Comparison of ENCODE assay signal across 22 mouse cellular contexts in genomic region chr12:12595399-12595798, GRCm38 (mm10).
DNase-seq lines count a peak whose midpoint lies in the region; ATAC-seq and TF ChIP-seq lines count a peak whose summit lies in the region.
"Had no signal": no experiment of that assay in that cellular context is flagged by ENCODE, and none has a peak within 500 bp of the region (broad histone marks: within the 10 kb centered on the region; RNA-seq: fewer than 3 reads in every experiment).

No protein-coding gene starts in this region.

- DNase-seq in heart, adult 9 months (ENCODE audit: low spot score in 2 of 2) = no peak
- DNase-seq in liver, embryonic 14.5 days (ENCODE audit: low read depth in 3 of 3, low spot score in 3 of 3) = no peak
- DNase-seq in ZHBTc4 (ENCODE audit: low read depth, low spot score) = peak; percentile 7
- DNase-seq in adrenal gland, postnatal 36 days = no peak
- DNase-seq: adrenal gland, adult 8-10 months; cerebellum, adult 11-12 months; cerebellum, postnatal 25 days; kidney, adult 2 months; kidney, postnatal 25 days; left cerebral cortex, postnatal 4 days; liver, embryonic 13.5 days; lung, postnatal 36 days; right cerebral cortex, postnatal 14 days; thymus, postnatal 25 days had no signal

- no peaks in the 10 kb centered on the region for H3K36me3 ChIP-seq in heart, embryonic 15.5 days
- H3K36me3 ChIP-seq in liver, embryonic 14.5 days (replicated peaks; ENCODE audit: control insufficient read depth, insufficient read depth, low read depth) = no peaks in the 10 kb centered on the region
- no peaks in the 10 kb centered on the region for H3K36me3 ChIP-seq in liver, embryonic 12.5 days
- H3K36me3 ChIP-seq: embryonic facial prominence, embryonic 12.5 days; forebrain, embryonic 15.5 days; G1E; liver, embryonic 13.5 days had no signal

- no peak overlapping the region for H3K4me2 ChIP-seq in heart, embryonic 15.5 days
- no peak overlapping the region for H3K4me2 ChIP-seq in liver, embryonic 14.5 days (ENCODE audit: low read depth)
- H3K4me2 ChIP-seq in liver, embryonic 12.5 days = no peak overlapping the region
- H3K4me2 ChIP-seq: embryonic facial prominence, embryonic 12.5 days; forebrain, embryonic 15.5 days; liver, embryonic 13.5 days; midbrain, embryonic 11.5 days had no signal

- TF ChIP-seq EP300 in liver, embryonic 14.5 days (IDR thresholded peaks at IDR 0.05; ENCODE audit: low read depth) = no peak

- H3K9ac ChIP-seq in heart, embryonic 15.5 days = no peak overlapping the region
- H3K9ac ChIP-seq in liver, embryonic 14.5 days (replicated peaks) = no peak overlapping the region
- no peak overlapping the region for H3K9ac ChIP-seq in liver, embryonic 12.5 days
- H3K9ac ChIP-seq: embryonic facial prominence, embryonic 12.5 days; forebrain, embryonic 15.5 days; liver, embryonic 13.5 days had no signal

- no peaks in the 10 kb centered on the region for H3K27me3 ChIP-seq in heart, embryonic 15.5 days
- no peaks in the 10 kb centered on the region for H3K27me3 ChIP-seq in liver, embryonic 14.5 days (ENCODE audit: control insufficient read depth, insufficient read depth, low read length)
- no peaks in the 10 kb centered on the region for H3K27me3 ChIP-seq in liver, embryonic 12.5 days (replicated peaks)
- H3K27me3 ChIP-seq: embryonic facial prominence, embryonic 12.5 days; forebrain, embryonic 15.5 days; liver, embryonic 13.5 days had no signal

- peak overlapping the region; percentile 69; the same call in 1 of the 2 replicates for H3K27ac ChIP-seq in heart, embryonic 15.5 days
- no peak overlapping the region for H3K27ac ChIP-seq in liver, embryonic 14.5 days
- no peak overlapping the region for H3K27ac ChIP-seq in liver, embryonic 12.5 days
- H3K27ac ChIP-seq: embryonic facial prominence, embryonic 12.5 days; forebrain, embryonic 15.5 days; liver, embryonic 13.5 days had no signal

- WGBS in heart, embryonic 15.5 days = 68% methylated on average over 3 of the region's 3 CpGs
- 55% methylated on average over 3 of the region's 3 CpGs for WGBS in liver, embryonic 14.5 days (ENCODE audit: insufficient replicate concordance)
- 65% methylated on average over 3 of the region's 3 CpGs for WGBS in liver, embryonic 12.5 days (ENCODE audit: insufficient replicate concordance)

- no peak for ATAC-seq in heart, embryonic 15.5 days (replicated peaks; ENCODE audit: insufficient number of reproducible peaks, insufficient read depth, low FRiP score, low read depth)
- no peak for ATAC-seq in liver, embryonic 14.5 days (ENCODE audit: insufficient read depth)
- ATAC-seq in liver, embryonic 12.5 days = no peak
- ATAC-seq in megakaryocyte progenitor cell, adult 5-6 weeks (replicated peaks; ENCODE audit: poor library complexity) = peak; percentile 68
- ATAC-seq: forebrain, embryonic 15.5 days; hindbrain, embryonic 16.5 days had no signal

- peaks cover 13% of the 10 kb centered on the region for H3K4me1 ChIP-seq in heart, embryonic 15.5 days (replicated peaks)
- H3K4me1 ChIP-seq in liver, embryonic 14.5 days (replicated peaks; ENCODE audit: control insufficient read depth in 2 of 2, insufficient read depth in 2 of 2, low read length in 1 of 2) = no peaks in the 10 kb centered on the region
- no peaks in the 10 kb centered on the region for H3K4me1 ChIP-seq in liver, embryonic 12.5 days
- H3K4me1 ChIP-seq: embryonic facial prominence, embryonic 12.5 days had no signal

- no peaks in the 10 kb centered on the region for H3K9me3 ChIP-seq in heart, embryonic 15.5 days (replicated peaks)
- H3K9me3 ChIP-seq in liver, embryonic 14.5 days (ENCODE audit: control insufficient read depth, low read length) = no peaks in the 10 kb centered on the region
- no peaks in the 10 kb centered on the region for H3K9me3 ChIP-seq in liver, embryonic 12.5 days (replicated peaks)
- H3K9me3 ChIP-seq: embryonic facial prominence, embryonic 12.5 days; forebrain, embryonic 15.5 days; G1E; liver, embryonic 13.5 days had no signal

- peak; percentile 39; the same call in 1 of the 2 replicates for TF ChIP-seq CTCF in liver, embryonic 14.5 days (IDR thresholded peaks at IDR 0.05; ENCODE audit: low read depth)

- no peak overlapping the region for H3K4me3 ChIP-seq in heart, embryonic 15.5 days
- H3K4me3 ChIP-seq in liver, embryonic 14.5 days (ENCODE audit: insufficient read depth in 1 of 2, low read depth in 2 of 2, low read length in 2 of 2) = no peak overlapping the region
- no peak overlapping the region for H3K4me3 ChIP-seq in liver, embryonic 12.5 days
- H3K4me3 ChIP-seq: embryonic facial prominence, embryonic 12.5 days; forebrain, embryonic 15.5 days; liver, embryonic 13.5 days had no signal
